Mouse (Mus musculus): Measurements from ENCODE around the gene Sh3bp4. TPM values are rescaled to one million over a fixed set of nuclear protein-coding genes. Genes with fewer than 3 reads are reported as not detected.

The Sh3bp4 gene
- polyA plus RNA-seq, 1 experiment from 2014 or later, result 7.6 TPM

- TF ChIP-seq CTCF (IDR thresholded peaks at IDR 0.05; ENCODE audit: low read depth), result no peak
- no peak for TF ChIP-seq EP300 (optimal IDR thresholded peaks at IDR 0.05)
- Histone ChIP-seq H3K4me2 (replicated peaks; ENCODE audit: low read depth) (no peak overlapping the region), H3K27me3 (ENCODE audit: control insufficient read depth, insufficient read depth, low read length) (no peaks in the 10 kb centered on the region), H3K36me3 (ENCODE audit: control insufficient read depth, insufficient read depth, low read length) (no peaks in the 10 kb centered on the region), H3K4me3 (ENCODE audit: low read depth, low read length) (no peak overlapping the region), H3K27ac (replicated peaks) (no peak overlapping the region), H3K9me3 (ENCODE audit: control insufficient read depth, low read length) (no peaks in the 10 kb centered on the region), H3K4me1 (replicated peaks; ENCODE audit: control insufficient read depth, insufficient read depth) (peaks cover 13% of the 10 kb centered on the region; the same call in 1 of the 2 replicates), H3K9ac (ENCODE audit: low read length) (no peak overlapping the region)
- no peak for DNase-seq (ENCODE audit: low spot score)
- 86% methylated on average over 1 of the region's 1 CpGs for WGBS
- ATAC-seq (ENCODE audit: low FRiP score, low TSS enrichment), result no peak
Measured at GRCm38 (mm10) chr1:89112544-89112943, 42.3 kb downstream of the Sh3bp4 start.

GRCm38 (mm10) chr1:89113731-89114130 lies 43.5 kb downstream of the Sh3bp4 start:
- Histone ChIP-seq H3K9ac (ENCODE audit: low read length) (no peak overlapping the region), H3K27ac (replicated peaks) (no peak overlapping the region), H3K4me3 (ENCODE audit: low read depth, low read length) (no peak overlapping the region), H3K36me3 (ENCODE audit: control insufficient read depth, insufficient read depth, low read length) (no peaks in the 10 kb centered on the region), H3K4me1 (replicated peaks; ENCODE audit: control insufficient read depth, insufficient read depth) (0 out of 2 replicates have a peak, but pooled peaks cover 4% of the 10 kb centered on the region), H3K27me3 (ENCODE audit: control insufficient read depth, insufficient read depth, low read length) (no peaks in the 10 kb centered on the region), H3K9me3 (ENCODE audit: control insufficient read depth, low read length) (no peaks in the 10 kb centered on the region), H3K4me2 (replicated peaks; ENCODE audit: low read depth) (no peak overlapping the region)
- DNase-seq (ENCODE audit: low spot score) (no peak), ATAC-seq (ENCODE audit: low FRiP score, low TSS enrichment) (no peak)
- TF ChIP-seq CTCF (IDR thresholded peaks at IDR 0.05; ENCODE audit: low read depth) (0 out of 2 replicates have a peak, but pooled peaks have one; percentile 26), EP300 (optimal IDR thresholded peaks at IDR 0.05) (no peak)
- WGBS, result 83% methylated on average over 3 of the region's 3 CpGs

- Histone ChIP-seq H3K27ac (replicated peaks) (no peak overlapping the region), H3K4me3 (ENCODE audit: low read depth, low read length) (no peak overlapping the region), H3K9ac (ENCODE audit: low read length) (no peak overlapping the region), H3K27me3 (ENCODE audit: control insufficient read depth, insufficient read depth, low read length) (no peaks in the 10 kb centered on the region), H3K4me1 (replicated peaks; ENCODE audit: control insufficient read depth, insufficient read depth) (0 out of 2 replicates have a peak, but pooled peaks cover 4% of the 10 kb centered on the region), H3K36me3 (ENCODE audit: control insufficient read depth, insufficient read depth, low read length) (no peaks in the 10 kb centered on the region), H3K9me3 (ENCODE audit: control insufficient read depth, low read length) (no peaks in the 10 kb centered on the region), H3K4me2 (replicated peaks; ENCODE audit: low read depth) (no peak overlapping the region)
- 85% methylated on average over 5 of the region's 5 CpGs for WGBS
- DNase-seq (ENCODE audit: low spot score) (no peak), ATAC-seq (ENCODE audit: low FRiP score, low TSS enrichment) (no peak)
- TF ChIP-seq EP300 (optimal IDR thresholded peaks at IDR 0.05) (no peak), CTCF (IDR thresholded peaks at IDR 0.05; ENCODE audit: low read depth) (no peak)
Measured at GRCm38 (mm10) chr1:89117062-89117461, 46.8 kb downstream of the Sh3bp4 start.

GRCm38 (mm10) chr1:89118076-89118475 lies 47.9 kb downstream of the Sh3bp4 start:
- Histone ChIP-seq H3K4me1 (replicated peaks; ENCODE audit: control insufficient read depth, insufficient read depth) (peaks cover 10% of the 10 kb centered on the region; the same call in 1 of the 2 replicates), H3K9me3 (ENCODE audit: control insufficient read depth, low read length) (no peaks in the 10 kb centered on the region), H3K27me3 (ENCODE audit: control insufficient read depth, insufficient read depth, low read length) (no peaks in the 10 kb centered on the region), H3K9ac (ENCODE audit: low read length) (no peak overlapping the region), H3K4me3 (ENCODE audit: low read depth, low read length) (no peak overlapping the region), H3K27ac (replicated peaks) (peak overlapping the region; percentile 40; the same call in 1 of the 2 replicates), H3K4me2 (replicated peaks; ENCODE audit: low read depth) (no peak overlapping the region), H3K36me3 (ENCODE audit: control insufficient read depth, insufficient read depth, low read length) (no peaks in the 10 kb centered on the region)
- 0 out of 2 replicates have a peak, but pooled peaks have one; percentile 16 for ATAC-seq (ENCODE audit: low FRiP score, low TSS enrichment)
- WGBS, result 58% methylated on average over 3 of the region's 3 CpGs
- DNase-seq (ENCODE audit: low spot score), result no peak
- TF ChIP-seq CTCF (IDR thresholded peaks at IDR 0.05; ENCODE audit: low read depth) (no peak), EP300 (optimal IDR thresholded peaks at IDR 0.05) (no peak)

DNA sequence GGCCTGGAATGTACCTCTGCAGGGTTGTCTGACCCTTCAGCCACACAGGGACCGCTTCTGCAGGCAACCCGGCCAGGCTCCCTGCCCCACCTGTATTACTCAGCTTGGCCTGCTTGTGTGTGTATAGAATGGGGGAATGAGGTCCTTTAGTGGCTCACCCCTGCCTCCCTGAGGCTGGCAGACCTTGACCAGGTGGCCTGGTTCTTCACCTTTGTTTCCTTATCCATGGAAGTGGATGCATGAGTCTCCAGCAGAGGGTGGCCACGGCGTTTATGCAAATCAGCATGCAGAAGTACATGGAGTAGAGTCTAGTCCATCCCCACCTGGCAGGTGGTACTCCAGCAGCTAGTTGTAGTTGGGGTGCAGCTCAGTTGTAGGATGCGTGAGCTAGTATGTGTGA lies 48.6 kb downstream of the Sh3bp4 start:
- 67% methylated on average over 5 of the region's 5 CpGs for WGBS
- ATAC-seq (ENCODE audit: low FRiP score, low TSS enrichment) (peak; percentile 35; the same call in 1 of the 2 replicates), DNase-seq (ENCODE audit: low spot score) (no peak)
- peaks cover 10% of the 10 kb centered on the region; the same call in 1 of the 2 replicates for H3K4me1 ChIP-seq (replicated peaks; ENCODE audit: control insufficient read depth, insufficient read depth)
- no peak overlapping the region for H3K9ac ChIP-seq (ENCODE audit: low read length)
- no peaks in the 10 kb centered on the region for H3K36me3 ChIP-seq (ENCODE audit: control insufficient read depth, insufficient read depth, low read length)
- H3K9me3 ChIP-seq (ENCODE audit: control insufficient read depth, low read length), result no peaks in the 10 kb centered on the region
- no peak overlapping the region for H3K4me3 ChIP-seq (ENCODE audit: low read depth, low read length)
- no peak overlapping the region for H3K4me2 ChIP-seq (replicated peaks; ENCODE audit: low read depth)
- H3K27ac ChIP-seq (replicated peaks), result no peak overlapping the region
- TF ChIP-seq EP300 (optimal IDR thresholded peaks at IDR 0.05) (no peak), CTCF (IDR thresholded peaks at IDR 0.05; ENCODE audit: low read depth) (peak; percentile 36)
- H3K27me3 ChIP-seq (ENCODE audit: control insufficient read depth, insufficient read depth, low read length), result no peaks in the 10 kb centered on the region

DNA sequence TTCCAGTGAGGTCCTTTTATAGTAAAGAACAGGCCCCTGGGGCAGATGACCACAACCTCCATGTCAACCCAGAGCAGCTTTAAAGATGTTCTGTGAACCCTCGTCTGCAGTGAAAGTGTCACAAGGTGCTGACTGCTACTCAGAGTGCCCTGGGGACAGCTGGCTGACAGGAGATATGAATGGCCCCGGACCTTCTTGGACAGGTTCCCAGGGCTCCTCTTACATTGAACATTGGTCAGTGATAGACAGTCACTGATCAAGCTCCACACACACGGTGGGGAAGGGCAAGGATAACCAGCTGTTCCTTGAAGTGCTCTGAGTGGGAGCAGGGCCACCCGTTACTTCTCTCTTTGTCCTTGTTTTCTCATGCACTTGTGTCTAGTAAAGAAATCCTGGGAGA lies 50.1 kb downstream of the Sh3bp4 start:
- Histone ChIP-seq H3K4me1 (replicated peaks; ENCODE audit: control insufficient read depth, insufficient read depth) (peaks cover 10% of the 10 kb centered on the region; the same call in 1 of the 2 replicates), H3K27ac (replicated peaks) (no peak overlapping the region), H3K27me3 (ENCODE audit: control insufficient read depth, insufficient read depth, low read length) (no peaks in the 10 kb centered on the region), H3K4me2 (replicated peaks; ENCODE audit: low read depth) (no peak overlapping the region), H3K9me3 (ENCODE audit: control insufficient read depth, low read length) (no peaks in the 10 kb centered on the region), H3K36me3 (ENCODE audit: control insufficient read depth, insufficient read depth, low read length) (no peaks in the 10 kb centered on the region), H3K4me3 (ENCODE audit: low read depth, low read length) (no peak overlapping the region), H3K9ac (ENCODE audit: low read length) (no peak overlapping the region)
- ATAC-seq (ENCODE audit: low FRiP score, low TSS enrichment) (no peak), DNase-seq (ENCODE audit: low spot score) (no peak)
- TF ChIP-seq CTCF (IDR thresholded peaks at IDR 0.05; ENCODE audit: low read depth), result no peak
- TF ChIP-seq EP300 (optimal IDR thresholded peaks at IDR 0.05), result no peak
- WGBS, result 54% methylated on average over 4 of the region's 4 CpGs

Measured in stomach, postnatal 0 days (tissue).